8 mouse cellular contexts compared by ENCODE assay signal in genomic region chr11:94978947-94979346, GRCm38 (mm10). TPM values are rescaled to one million over a fixed set of nuclear protein-coding genes. Genes with fewer than 3 reads are reported as not detected.
DNase-seq lines count a peak whose midpoint lies in the region; ATAC-seq and TF ChIP-seq lines count a peak whose summit lies in the region.

No protein-coding gene starts in this region.

- H3K9ac ChIP-seq in forebrain, embryonic 12.5 days = peak overlapping the region; percentile 56; the same call in 1 of the 2 replicates
- no peak overlapping the region for H3K9ac ChIP-seq in heart, postnatal 0 days (replicated peaks; ENCODE audit: low read depth, low read length)
- H3K9ac ChIP-seq in liver, embryonic 14.5 days (replicated peaks) = peak overlapping the region; percentile 37
- H3K9ac ChIP-seq in neural tube, embryonic 11.5 days (ENCODE audit: low read length) = peak overlapping the region; percentile 56
- H3K9ac ChIP-seq in stomach, embryonic 16.5 days (ENCODE audit: low read length) = peak overlapping the region; percentile 52; the same call in 1 of the 2 replicates

- peak; percentile 94 for ATAC-seq in forebrain, embryonic 12.5 days (ENCODE audit: low FRiP score)
- peak; percentile 88 for ATAC-seq in heart, postnatal 0 days (ENCODE audit: insufficient read depth, low read depth)
- peak; percentile 83 for ATAC-seq in liver, embryonic 14.5 days (ENCODE audit: insufficient read depth)
- ATAC-seq in neural tube, embryonic 11.5 days (ENCODE audit: insufficient read depth, low FRiP score, low TSS enrichment) = peak; percentile 90
- peak; percentile 95 for ATAC-seq in stomach, embryonic 16.5 days (ENCODE audit: insufficient read depth, low FRiP score)

- TF ChIP-seq CTCF in E14TG2a.4 (conservative IDR thresholded peaks at IDR 0.05; ENCODE audit: low read length) = peak; percentile 86
- peak; percentile 100 for TF ChIP-seq CTCF in heart, postnatal 0 days (IDR thresholded peaks at IDR 0.05; ENCODE audit: low read depth)
- peak; percentile 100 for TF ChIP-seq CTCF in liver, embryonic 14.5 days (IDR thresholded peaks at IDR 0.05; ENCODE audit: low read depth)

- peak overlapping the region; percentile 39; the same call in 1 of the 2 replicates for H3K4me3 ChIP-seq in E14TG2a.4 (replicated peaks; ENCODE audit: low read length)
- peak overlapping the region; percentile 25 for H3K4me3 ChIP-seq in forebrain, embryonic 12.5 days (replicated peaks)
- peak overlapping the region; percentile 25; the same call in 1 of the 2 replicates for H3K4me3 ChIP-seq in heart, postnatal 0 days (ENCODE audit: low read depth, low read length)
- peak overlapping the region; percentile 19 to 25; a peak in 2 of 4 replicates for H3K4me3 ChIP-seq in liver, embryonic 14.5 days (ENCODE audit: insufficient read depth in 1 of 2, low read depth in 2 of 2, low read length in 2 of 2)
- no peak overlapping the region for H3K4me3 ChIP-seq in neural tube, embryonic 11.5 days (ENCODE audit: low read depth, low read length)
- peak overlapping the region; percentile 32 for H3K4me3 ChIP-seq in stomach, embryonic 16.5 days (replicated peaks; ENCODE audit: low read length)

- H3K27ac ChIP-seq in forebrain, embryonic 12.5 days = peak overlapping the region; percentile 90
- peak overlapping the region; percentile 28; the same call in 1 of the 2 replicates for H3K27ac ChIP-seq in heart, postnatal 0 days (ENCODE audit: low read depth)
- H3K27ac ChIP-seq in liver, embryonic 14.5 days = no peak overlapping the region; the same call in none of the 2 replicates
- H3K27ac ChIP-seq in neural tube, embryonic 11.5 days (ENCODE audit: low read depth, low read length) = peak overlapping the region; percentile 69; the same call in 1 of the 2 replicates
- no peak overlapping the region; the same call in 1 of the 2 replicates for H3K27ac ChIP-seq in stomach, embryonic 16.5 days (ENCODE audit: low read length)

- H3K4me1 ChIP-seq in E14TG2a.4 (replicated peaks; ENCODE audit: low read depth, low read length) = peaks cover 13% of the 10 kb centered on the region
- H3K4me1 ChIP-seq in forebrain, embryonic 12.5 days = peaks cover 15% of the 10 kb centered on the region
- H3K4me1 ChIP-seq in heart, postnatal 0 days (ENCODE audit: control insufficient read depth, insufficient read depth) = peaks cover 21% of the 10 kb centered on the region; the same call in 1 of the 2 replicates
- peaks cover 11 to 20% of the 10 kb centered on the region in 2 experiments for H3K4me1 ChIP-seq in liver, embryonic 14.5 days (replicated peaks; ENCODE audit: control insufficient read depth in 2 of 2, insufficient read depth in 2 of 2, low read length in 1 of 2)
- H3K4me1 ChIP-seq in neural tube, embryonic 11.5 days (ENCODE audit: control insufficient read depth, insufficient read depth, low read length) = peaks cover 3% of the 10 kb centered on the region; the same call in 1 of the 2 replicates
- H3K4me1 ChIP-seq in stomach, embryonic 16.5 days (ENCODE audit: control insufficient read depth, insufficient read depth, low read length) = peaks cover 7% of the 10 kb centered on the region; the same call in 1 of the 2 replicates

- H3K36me3 ChIP-seq in E14TG2a.4 (ENCODE audit: insufficient read depth, low read length) = no peaks in the 10 kb centered on the region
- H3K36me3 ChIP-seq in forebrain, embryonic 12.5 days (replicated peaks) = no peaks in the 10 kb centered on the region
- no peaks in the 10 kb centered on the region for H3K36me3 ChIP-seq in heart, postnatal 0 days (replicated peaks; ENCODE audit: control insufficient read depth, insufficient read depth, low read length)
- no peaks in the 10 kb centered on the region for H3K36me3 ChIP-seq in liver, embryonic 14.5 days (replicated peaks; ENCODE audit: control insufficient read depth, insufficient read depth, low read depth)
- H3K36me3 ChIP-seq in neural tube, embryonic 11.5 days (ENCODE audit: control insufficient read depth, insufficient read depth, low read length) = no peaks in the 10 kb centered on the region
- H3K36me3 ChIP-seq in stomach, embryonic 16.5 days (ENCODE audit: control insufficient read depth, insufficient read depth, low read length) = no peaks in the 10 kb centered on the region

- H3K9me3 ChIP-seq in E14TG2a.4 (ENCODE audit: low read length) = no peaks in the 10 kb centered on the region
- H3K9me3 ChIP-seq in forebrain, embryonic 12.5 days = no peaks in the 10 kb centered on the region
- H3K9me3 ChIP-seq in heart, postnatal 0 days (replicated peaks; ENCODE audit: control insufficient read depth, low read length) = no peaks in the 10 kb centered on the region
- no peaks in the 10 kb centered on the region for H3K9me3 ChIP-seq in liver, embryonic 14.5 days (ENCODE audit: control insufficient read depth, low read length)
- no peaks in the 10 kb centered on the region for H3K9me3 ChIP-seq in neural tube, embryonic 11.5 days (ENCODE audit: control insufficient read depth, low read length)
- no peaks in the 10 kb centered on the region for H3K9me3 ChIP-seq in stomach, embryonic 16.5 days (replicated peaks; ENCODE audit: control insufficient read depth, low read length)

- H3K4me2 ChIP-seq in forebrain, embryonic 12.5 days = peak overlapping the region; percentile 47
- H3K4me2 ChIP-seq in heart, postnatal 0 days (ENCODE audit: low read depth, low read length) = peak overlapping the region; percentile 53
- H3K4me2 ChIP-seq in liver, embryonic 14.5 days (ENCODE audit: low read depth) = peak overlapping the region; percentile 60
- H3K4me2 ChIP-seq in neural tube, embryonic 11.5 days (ENCODE audit: low read depth) = peak overlapping the region; percentile 25
- H3K4me2 ChIP-seq in stomach, embryonic 16.5 days (ENCODE audit: low read depth, low read length) = peak overlapping the region; percentile 54

- 0% methylated on average over 20 of the region's 20 CpGs for WGBS in forebrain, embryonic 12.5 days
- WGBS in heart, postnatal 0 days = under 1% methylated on average over 20 of the region's 20 CpGs
- WGBS in liver, embryonic 14.5 days (ENCODE audit: insufficient replicate concordance) = 0% methylated on average over 20 of the region's 20 CpGs
- WGBS in neural tube, embryonic 11.5 days = under 1% methylated on average over 20 of the region's 20 CpGs
- under 1% methylated on average over 20 of the region's 20 CpGs for WGBS in stomach, embryonic 16.5 days

- no peak for TF ChIP-seq EP300 in heart, postnatal 0 days (IDR thresholded peaks at IDR 0.05; ENCODE audit: low read depth)
- no peak for TF ChIP-seq EP300 in liver, embryonic 14.5 days (IDR thresholded peaks at IDR 0.05; ENCODE audit: low read depth)

- H3K27me3 ChIP-seq in E14TG2a.4 (ENCODE audit: insufficient read depth, low read length) = peaks cover 4% of the 10 kb centered on the region; the same call in 1 of the 2 replicates
- no peaks in the 10 kb centered on the region for H3K27me3 ChIP-seq in forebrain, embryonic 12.5 days
- H3K27me3 ChIP-seq in heart, postnatal 0 days (ENCODE audit: control insufficient read depth, insufficient read depth, low read length) = no peaks in the 10 kb centered on the region
- H3K27me3 ChIP-seq in liver, embryonic 14.5 days (ENCODE audit: control insufficient read depth, insufficient read depth, low read length) = no peaks in the 10 kb centered on the region
- H3K27me3 ChIP-seq in neural tube, embryonic 11.5 days (ENCODE audit: control insufficient read depth, insufficient read depth, low read length) = no peaks in the 10 kb centered on the region
- no peaks in the 10 kb centered on the region for H3K27me3 ChIP-seq in stomach, embryonic 16.5 days (ENCODE audit: control insufficient read depth, insufficient read depth, low read length)

- peak; percentile 93 for DNase-seq in c-Kit-positive CD71-positive TER-119-positive erythroid progenitor cells, embryonic 14.5 days (ENCODE audit: low spot score)
- peak; percentile 94 for DNase-seq in heart, postnatal 0 days (ENCODE audit: low spot score)
- peak; percentile 96 to 98 for DNase-seq in kidney, postnatal 36 days
- peak; percentile 88 to 92 (median 90) for DNase-seq in liver, embryonic 14.5 days (ENCODE audit: low read depth in 3 of 3, low spot score in 3 of 3)
- DNase-seq in neural tube, embryonic 11.5 days (ENCODE audit: low spot score) = peak; percentile 96

RNA-seq across cellular contexts. Expression of gene Sgca, which starts 2.8 kb away (rescaled TPM):
- polyA plus RNA-seq in forebrain, embryonic 12.5 days (2016; fragmentation: Nextera tagmentation; extraction: Ambion mirVana) = not detected in 2 replicates
- total RNA-seq in heart, postnatal 0 days (2014; rRNA removed; ENCODE audit: low replicate concordance) = 47.5 and 313 TPM in 2 replicates
- polyA plus RNA-seq in heart, postnatal 0 days (2015; fragmentation: Nextera tagmentation; extraction: Ambion mirVana) = 62.2 and 62.4 TPM in 2 replicates
- 0.04 TPM in 1 of 2 replicates, not detected in the other for polyA plus RNA-seq in liver, embryonic 14.5 days (2012; rRNA removed)
- polyA plus RNA-seq in liver, embryonic 14.5 days (2014; fragmentation: Nextera tagmentation; extraction: Ambion mirVana) = not detected in 2 replicates
- polyA plus RNA-seq in neural tube, embryonic 11.5 days (2014; fragmentation: Nextera tagmentation; extraction: Ambion mirVana) = 1.9 and 2.2 TPM in 2 replicates
- polyA plus RNA-seq in stomach, embryonic 16.5 days (2015; fragmentation: Nextera tagmentation; extraction: Ambion mirVana) = 0.41 and 3.2 TPM in 2 replicates

RNA-seq across cellular contexts. Expression of gene Hils1, which starts 11.6 kb away (rescaled TPM):
- polyA plus RNA-seq in forebrain, embryonic 12.5 days (2016; fragmentation: Nextera tagmentation; extraction: Ambion mirVana) = not detected in 2 replicates
- not detected in 2 replicates for total RNA-seq in heart, postnatal 0 days (2014; rRNA removed; ENCODE audit: low replicate concordance)
- 0.27 TPM in 1 of 2 replicates, not detected in the other for polyA plus RNA-seq in heart, postnatal 0 days (2015; fragmentation: Nextera tagmentation; extraction: Ambion mirVana)
- polyA plus RNA-seq in liver, embryonic 14.5 days (2012; rRNA removed) = not detected in 2 replicates
- not detected in 2 replicates for polyA plus RNA-seq in liver, embryonic 14.5 days (2014; fragmentation: Nextera tagmentation; extraction: Ambion mirVana)
- not detected in 2 replicates for polyA plus RNA-seq in neural tube, embryonic 11.5 days (2014; fragmentation: Nextera tagmentation; extraction: Ambion mirVana)
- not detected in 2 replicates for polyA plus RNA-seq in stomach, embryonic 16.5 days (2015; fragmentation: Nextera tagmentation; extraction: Ambion mirVana)

RNA-seq across cellular contexts. Expression of gene Ppp1r9b, which starts 11.9 kb away (rescaled TPM):
- polyA plus RNA-seq in forebrain, embryonic 12.5 days (2016; fragmentation: Nextera tagmentation; extraction: Ambion mirVana) = 16.6 and 17.7 TPM in 2 replicates
- total RNA-seq in heart, postnatal 0 days (2014; rRNA removed; ENCODE audit: low replicate concordance) = 27.6 and 38.6 TPM in 2 replicates
- polyA plus RNA-seq in heart, postnatal 0 days (2015; fragmentation: Nextera tagmentation; extraction: Ambion mirVana) = 4.5 and 4.7 TPM in 2 replicates
- polyA plus RNA-seq in liver, embryonic 14.5 days (2012; rRNA removed) = 14.1 and 14.9 TPM in 2 replicates
- polyA plus RNA-seq in liver, embryonic 14.5 days (2014; fragmentation: Nextera tagmentation; extraction: Ambion mirVana) = 8.8 and 10.4 TPM in 2 replicates
- polyA plus RNA-seq in neural tube, embryonic 11.5 days (2014; fragmentation: Nextera tagmentation; extraction: Ambion mirVana) = 15.3 and 17.0 TPM in 2 replicates
- polyA plus RNA-seq in stomach, embryonic 16.5 days (2015; fragmentation: Nextera tagmentation; extraction: Ambion mirVana) = 6.6 and 8.0 TPM in 2 replicates

RNA-seq across cellular contexts. Expression of gene Samd14, which starts 30.7 kb away (rescaled TPM):
- polyA plus RNA-seq in forebrain, embryonic 12.5 days (2016; fragmentation: Nextera tagmentation; extraction: Ambion mirVana) = 80.5 and 86.7 TPM in 2 replicates
- 6.2 and 9.5 TPM in 2 replicates for total RNA-seq in heart, postnatal 0 days (2014; rRNA removed; ENCODE audit: low replicate concordance)
- polyA plus RNA-seq in heart, postnatal 0 days (2015; fragmentation: Nextera tagmentation; extraction: Ambion mirVana) = 4.6 and 4.8 TPM in 2 replicates
- 33.1 and 41.9 TPM in 2 replicates for polyA plus RNA-seq in liver, embryonic 14.5 days (2012; rRNA removed)
- polyA plus RNA-seq in liver, embryonic 14.5 days (2014; fragmentation: Nextera tagmentation; extraction: Ambion mirVana) = 24.7 and 34.2 TPM in 2 replicates
- polyA plus RNA-seq in neural tube, embryonic 11.5 days (2014; fragmentation: Nextera tagmentation; extraction: Ambion mirVana) = 53.1 and 56.2 TPM in 2 replicates
- 14.7 and 15.9 TPM in 2 replicates for polyA plus RNA-seq in stomach, embryonic 16.5 days (2015; fragmentation: Nextera tagmentation; extraction: Ambion mirVana)

RNA-seq across cellular contexts. Expression of gene Col1a1, which starts 42.9 kb away (rescaled TPM):
- polyA plus RNA-seq in forebrain, embryonic 12.5 days (2016; fragmentation: Nextera tagmentation; extraction: Ambion mirVana) = 208 and 267 TPM in 2 replicates
- total RNA-seq in heart, postnatal 0 days (2014; rRNA removed; ENCODE audit: low replicate concordance) = 263 and 322 TPM in 2 replicates
- polyA plus RNA-seq in heart, postnatal 0 days (2015; fragmentation: Nextera tagmentation; extraction: Ambion mirVana) = 334 and 345 TPM in 2 replicates
- 7.8 and 14.1 TPM in 2 replicates for polyA plus RNA-seq in liver, embryonic 14.5 days (2012; rRNA removed)
- polyA plus RNA-seq in liver, embryonic 14.5 days (2014; fragmentation: Nextera tagmentation; extraction: Ambion mirVana) = 30.8 and 37.6 TPM in 2 replicates
- 111 and 128 TPM in 2 replicates for polyA plus RNA-seq in neural tube, embryonic 11.5 days (2014; fragmentation: Nextera tagmentation; extraction: Ambion mirVana)
- 2,066 and 2,076 TPM in 2 replicates for polyA plus RNA-seq in stomach, embryonic 16.5 days (2015; fragmentation: Nextera tagmentation; extraction: Ambion mirVana)

Comparison
In these comparisons a context has a peak if more than half of its experiments do, and no peak if none do; other contexts are left out.
1. H3K27ac ChIP-seq: peak in forebrain, embryonic 12.5 days (single experiment), heart, postnatal 0 days (single experiment) and neural tube, embryonic 11.5 days (single experiment); none in liver, embryonic 14.5 days (single experiment) and stomach, embryonic 16.5 days (single experiment).
2. RNA of gene Sgca, which starts 2.8 kb away (polyA plus RNA-seq): 62.2 to 62.4 TPM in heart, postnatal 0 days; 0.41 to 3.2 TPM in stomach, embryonic 16.5 days, 1.9 to 2.2 TPM in neural tube, embryonic 11.5 days, 0.04 TPM in liver, embryonic 14.5 days and not detected in forebrain, embryonic 12.5 days; every median in the first group is over 10 times any median in the second.
3. Peak in every context shown above with its lines, with median percentiles within 50 percentile points of each other: CTCF ChIP-seq, DNase-seq, ATAC-seq and H3K4me2 ChIP-seq.